Mouse (Mus musculus): Measurements from ENCODE around the gene Cyba. TPM values are rescaled to one million over a fixed set of nuclear protein-coding genes. Genes with fewer than 3 reads are reported as not detected.

Gene Cyba
- polyA plus RNA-seq, 1 experiment from 2014 or later, result 70.0 TPM

- no peak overlapping the region for H3K4me3 ChIP-seq
- no peak overlapping the region for H3K27ac ChIP-seq
- H3K4me1 ChIP-seq, result peaks cover 52% of the 10 kb centered on the region
- peaks cover 64% of the 10 kb centered on the region for H3K27me3 ChIP-seq (ENCODE audit: poor library complexity, severe bottlenecking)
- no peak for DNase-seq (ENCODE audit: extremely low spot score, low spot score)
- H3K36me3 ChIP-seq (replicated peaks), result peaks cover 20% of the 10 kb centered on the region
- H3K9me3 ChIP-seq, result no peaks in the 10 kb centered on the region
- 74% methylated on average over 8 of the region's 8 CpGs for WGBS
These were observed 29.8 kb upstream of the Cyba start for GRCm38 (mm10) chr8:122462510-122462909.

- Histone ChIP-seq H3K36me3 (replicated peaks) (peaks cover 11% of the 10 kb centered on the region), H3K27ac (no peak overlapping the region), H3K27me3 (ENCODE audit: poor library complexity, severe bottlenecking) (peaks cover 70% of the 10 kb centered on the region), H3K4me3 (no peak overlapping the region), H3K9me3 (no peaks in the 10 kb centered on the region), H3K4me1 (peaks cover 52% of the 10 kb centered on the region)
- DNase-seq (ENCODE audit: extremely low spot score, low spot score), result no peak
- WGBS, result 63% methylated on average over 11 of the region's 11 CpGs
These were observed 28.9 kb upstream of the Cyba start for GRCm38 (mm10) chr8:122461473-122462148.

- peak within 1 kb of the TSS; percentile 1; the same call in 1 of the 2 replicates for H3K27ac ChIP-seq
- 2% methylated on average over 56 of the region's 56 CpGs for WGBS
These were observed 28.1 kb upstream of the Cyba start, which contains the start of gene Snai3 for GRCm38 (mm10) chr8:122460524-122461472. Gene Snai3, minus strand, starts transcription at chr8:122460733.

DNA sequence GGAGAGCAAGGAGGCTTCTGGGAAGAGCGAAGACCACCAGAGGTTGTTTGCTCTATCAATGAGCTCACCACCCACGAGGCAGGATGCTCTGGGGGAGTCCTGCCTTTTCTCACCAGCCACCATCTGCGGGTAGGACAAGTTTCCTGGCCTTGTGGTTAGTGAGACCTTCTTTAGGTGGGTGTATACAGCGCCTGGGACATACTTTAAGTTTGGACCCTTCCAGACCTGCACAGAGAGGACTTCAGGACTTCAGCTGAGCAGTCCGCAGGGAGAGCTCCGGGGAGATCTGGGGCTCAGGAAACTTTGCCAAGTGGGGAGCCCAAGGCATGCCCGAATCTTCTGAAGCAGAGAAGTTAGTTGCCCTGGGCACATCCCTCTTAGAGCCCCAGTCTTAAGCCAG, 27.3 kb upstream of the Cyba start:
- H3K4me1 ChIP-seq, result peaks cover 50% of the 10 kb centered on the region
- peaks cover 76% of the 10 kb centered on the region for H3K27me3 ChIP-seq (ENCODE audit: poor library complexity, severe bottlenecking)
- no peaks in the 10 kb centered on the region for H3K36me3 ChIP-seq (replicated peaks)
- WGBS, result 34% methylated on average over 7 of the region's 7 CpGs
- 0 out of 2 replicates have a peak overlapping the region, but pooled peaks have one; percentile 1 for H3K27ac ChIP-seq
- H3K9me3 ChIP-seq, result no peaks in the 10 kb centered on the region
- H3K4me3 ChIP-seq, result peak overlapping the region; percentile 48
- DNase-seq (ENCODE audit: extremely low spot score, low spot score), result no peak

More at GRCm38 (mm10) chr8:122460524-122461472, 28.1 kb upstream of the Cyba start, which contains the start of gene Snai3:
- DNase-seq (ENCODE audit: extremely low spot score, low spot score), result peak; percentile 40
- Histone ChIP-seq H3K36me3 (replicated peaks) (peaks cover 5% of the 10 kb centered on the region), H3K9me3 (no peaks in the 10 kb centered on the region), H3K27me3 (ENCODE audit: poor library complexity, severe bottlenecking) (peaks cover 74% of the 10 kb centered on the region), H3K4me1 (peaks cover 52% of the 10 kb centered on the region), H3K4me3 (peak within 1 kb of the TSS; percentile 48)

DNA sequence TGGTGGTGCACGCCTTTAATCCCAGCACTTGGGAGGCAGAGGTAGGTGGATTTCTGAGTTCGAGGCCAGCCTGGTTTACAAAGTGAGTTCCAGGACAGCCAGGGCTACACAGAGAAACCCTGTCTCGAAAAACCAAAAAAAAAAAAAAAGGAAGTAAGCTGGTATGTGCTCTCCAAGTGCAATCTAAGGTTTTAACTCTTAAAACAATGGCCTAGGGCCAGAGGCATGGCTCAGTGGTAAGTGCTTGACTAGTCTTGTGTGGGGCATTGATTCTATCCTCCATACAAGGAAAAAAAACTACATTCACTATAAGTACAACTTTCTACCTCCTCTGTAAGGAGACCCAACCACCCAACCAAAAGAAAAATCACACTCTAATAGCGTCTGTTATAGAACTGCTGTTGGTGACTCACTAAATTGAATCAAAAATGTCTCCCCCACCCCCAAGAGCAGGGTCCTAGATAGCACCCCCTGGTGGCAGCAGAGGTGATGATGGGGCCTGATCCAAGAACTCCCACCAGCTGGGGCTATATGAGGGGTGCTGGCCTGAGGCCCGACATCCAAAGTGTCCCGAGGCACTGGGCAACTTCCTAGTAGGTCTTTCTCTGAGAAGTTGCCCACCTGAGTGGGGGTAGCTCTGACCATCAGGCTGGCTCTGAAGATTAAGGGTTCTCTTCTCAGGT, 26.6 kb upstream of the Cyba start:
- no peaks in the 10 kb centered on the region for H3K36me3 ChIP-seq (replicated peaks)
- H3K4me1 ChIP-seq, result peaks cover 46% of the 10 kb centered on the region
- H3K27me3 ChIP-seq (ENCODE audit: poor library complexity, severe bottlenecking), result peaks cover 76% of the 10 kb centered on the region
- no peak for DNase-seq (ENCODE audit: extremely low spot score, low spot score)
- 64% methylated on average over 6 of the region's 6 CpGs for WGBS
- no peak overlapping the region for H3K4me3 ChIP-seq
- H3K27ac ChIP-seq, result no peak overlapping the region
- H3K9me3 ChIP-seq, result no peaks in the 10 kb centered on the region

GRCm38 (mm10) chr8:122457171-122457570, 24.4 kb upstream of the Cyba start:
- Histone ChIP-seq H3K36me3 (replicated peaks) (no peaks in the 10 kb centered on the region), H3K9me3 (no peaks in the 10 kb centered on the region), H3K27ac (no peak overlapping the region), H3K4me1 (peaks cover 24% of the 10 kb centered on the region), H3K27me3 (ENCODE audit: poor library complexity, severe bottlenecking) (peaks cover 58% of the 10 kb centered on the region), H3K4me3 (no peak overlapping the region)
- DNase-seq (ENCODE audit: extremely low spot score, low spot score), result no peak
- WGBS, result 82% methylated on average over 11 of the region's 11 CpGs

GRCm38 (mm10) chr8:122454409-122454808, 21.7 kb upstream of the Cyba start:
- no peaks in the 10 kb centered on the region for H3K9me3 ChIP-seq
- H3K36me3 ChIP-seq (replicated peaks), result no peaks in the 10 kb centered on the region
- 89% methylated on average over 6 of the region's 6 CpGs for WGBS
- no peak overlapping the region for H3K4me3 ChIP-seq
- no peaks in the 10 kb centered on the region for H3K4me1 ChIP-seq
- peaks cover 31% of the 10 kb centered on the region for H3K27me3 ChIP-seq (ENCODE audit: poor library complexity, severe bottlenecking)
- no peak overlapping the region for H3K27ac ChIP-seq
- DNase-seq (ENCODE audit: extremely low spot score, low spot score), result no peak

- H3K4me3 ChIP-seq, result no peak overlapping the region
- H3K27ac ChIP-seq, result no peak overlapping the region
- H3K36me3 ChIP-seq (replicated peaks), result no peaks in the 10 kb centered on the region
- no peak for DNase-seq (ENCODE audit: extremely low spot score, low spot score)
- H3K27me3 ChIP-seq (ENCODE audit: poor library complexity, severe bottlenecking), result peaks cover 9% of the 10 kb centered on the region
- WGBS, result 92% methylated on average over 10 of the region's 10 CpGs
- H3K9me3 ChIP-seq, result no peaks in the 10 kb centered on the region
- H3K4me1 ChIP-seq, result no peaks in the 10 kb centered on the region
These were observed 19.4 kb upstream of the Cyba start for GRCm38 (mm10) chr8:122452154-122452553.

- H3K4me3 ChIP-seq, result no peak overlapping the region
- H3K27ac ChIP-seq, result no peak overlapping the region
- no peak for DNase-seq (ENCODE audit: extremely low spot score, low spot score)
- H3K9me3 ChIP-seq, result no peaks in the 10 kb centered on the region
- no peaks in the 10 kb centered on the region for H3K36me3 ChIP-seq (replicated peaks)
- 86% methylated on average over 7 of the region's 7 CpGs for WGBS
- no peaks in the 10 kb centered on the region; the same call in 1 of the 2 replicates for H3K4me1 ChIP-seq
- peaks cover 6% of the 10 kb centered on the region; the same call in 1 of the 2 replicates for H3K27me3 ChIP-seq (ENCODE audit: poor library complexity, severe bottlenecking)
These were observed 18.5 kb upstream of the Cyba start for GRCm38 (mm10) chr8:122451161-122451703.

DNA sequence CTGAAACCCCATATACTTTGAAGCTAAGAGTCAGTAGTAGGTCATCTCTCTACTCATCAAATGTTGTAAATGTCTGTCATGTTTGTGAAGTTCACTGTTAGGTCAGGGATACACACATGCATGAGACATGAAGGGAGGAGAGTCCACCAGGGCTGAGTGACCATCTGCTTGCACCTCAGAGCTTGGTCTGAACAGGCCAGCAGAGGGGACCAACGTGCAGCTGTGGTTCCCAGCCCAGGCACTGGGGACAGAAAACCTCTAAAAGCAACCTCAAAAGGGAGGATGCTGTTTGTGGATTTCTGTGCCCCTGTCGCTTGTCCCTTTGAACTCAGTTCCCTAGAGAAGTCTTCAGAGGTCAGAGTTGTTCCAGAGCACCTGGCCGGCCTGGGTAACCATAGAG, 12.5 kb upstream of the Cyba start:
- Histone ChIP-seq H3K4me3 (no peak overlapping the region; the same call in 1 of the 2 replicates), H3K4me1 (peaks cover 31% of the 10 kb centered on the region), H3K27me3 (ENCODE audit: poor library complexity, severe bottlenecking) (no peaks in the 10 kb centered on the region), H3K36me3 (replicated peaks) (peaks cover 2% of the 10 kb centered on the region; the same call in 1 of the 2 replicates), H3K9me3 (no peaks in the 10 kb centered on the region), H3K27ac (peak overlapping the region; percentile 20; the same call in 1 of the 2 replicates)
- no peak for DNase-seq (ENCODE audit: extremely low spot score, low spot score)
- 71% methylated on average over 3 of the region's 3 CpGs for WGBS

- peaks cover 12% of the 10 kb centered on the region for H3K36me3 ChIP-seq (replicated peaks)
- WGBS, result 50% methylated on average over 19 of the region's 19 CpGs
- peaks cover 31% of the 10 kb centered on the region for H3K4me1 ChIP-seq
- DNase-seq (ENCODE audit: extremely low spot score, low spot score), result peak; percentile 47
- H3K27me3 ChIP-seq (ENCODE audit: poor library complexity, severe bottlenecking), result no peaks in the 10 kb centered on the region
- H3K27ac ChIP-seq, result peak overlapping the region; percentile 94
- no peaks in the 10 kb centered on the region for H3K9me3 ChIP-seq
- peak overlapping the region; percentile 71 for H3K4me3 ChIP-seq
These were observed 11.5 kb upstream of the Cyba start for GRCm38 (mm10) chr8:122444058-122444748.
